Mouse (Mus musculus) erythroblast, embryonic 14.5 days (primary cell): ENCODE data around the gene Cobll1. TPM values are rescaled to one million over a fixed set of nuclear protein-coding genes. Genes with fewer than 3 reads are reported as not detected.

Source experiments
- H3K27me3 ChIP-seq: 2 replicates; pipeline ENCODE4 v1.6.1; 2012; ENCODE audit warnings: inconsistent platforms; ENCODE audit not compliant: control insufficient read depth
- H3K36me3 ChIP-seq: 2 replicates; pipeline ENCODE4 v1.6.1; 2012; ENCODE audit warnings: mild to moderate bottlenecking, inconsistent platforms; ENCODE audit not compliant: control insufficient read depth
- H3K4me1 ChIP-seq: 2 replicates; pipeline ENCODE4 v1.6.1; 2012; ENCODE audit warnings: inconsistent platforms; ENCODE audit not compliant: control insufficient read depth
- H3K4me3 ChIP-seq: replicated peaks from 2 replicates; pipeline ENCODE3; 2012; ENCODE audit warnings: moderate library complexity, mild to moderate bottlenecking, inconsistent platforms
- H3K9me3 ChIP-seq: 2 replicates; pipeline ENCODE4 v1.6.1; 2012; ENCODE audit warnings: low read length, inconsistent platforms, mixed read lengths; ENCODE audit not compliant: control insufficient read depth
- GATA1 ChIP-seq: IDR thresholded peaks from 2 replicates; pipeline ENCODE4 v1.6.1; 2012; ENCODE audit warnings: low read length, inconsistent platforms, mixed read lengths
- TAL1 ChIP-seq: IDR thresholded peaks from 3 replicates; pipeline ENCODE4 v1.6.1; 2012; ENCODE audit warnings: low read length, inconsistent platforms, mixed read lengths
- polyA plus RNA-seq: library from polyadenylated mRNA; stranded (reverse); fragments of >175 nt; gene quantifications from 2 replicates; pipeline ENCODE4 v1.2.3, GENCODE M21; 2012

The Cobll1 gene
- polyA plus RNA-seq, 1 experiment: not detected

DNA sequence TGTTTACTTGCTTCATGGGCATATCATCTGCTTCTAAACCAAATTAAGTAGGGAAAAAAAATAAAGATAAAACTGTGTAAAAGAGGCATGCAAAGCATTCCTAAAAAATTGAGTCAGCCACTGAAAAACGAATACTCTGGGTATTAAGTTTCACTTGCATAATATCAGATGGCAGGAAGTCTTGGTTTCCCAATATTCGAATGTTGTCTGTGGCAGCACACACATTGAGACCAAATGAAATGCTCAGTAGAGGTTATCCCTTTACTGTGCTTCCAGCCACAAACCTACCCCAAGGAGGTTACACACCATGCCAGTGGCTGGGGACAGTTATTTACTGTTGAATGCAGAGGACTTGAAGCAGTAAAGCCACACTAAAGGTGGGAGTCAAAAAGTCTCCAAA, 119.1 kb downstream of the Cobll1 start:
- H3K36me3 ChIP-seq: no peaks in the 10 kb centered on the region
- H3K27me3 ChIP-seq: no peaks in the 10 kb centered on the region
- no peak for TF ChIP-seq TAL1
- TF ChIP-seq GATA1: no peak
- no peak overlapping the region for H3K4me3 ChIP-seq
- H3K9me3 ChIP-seq: no peaks in the 10 kb centered on the region
- H3K4me1 ChIP-seq: no peaks in the 10 kb centered on the region

DNA sequence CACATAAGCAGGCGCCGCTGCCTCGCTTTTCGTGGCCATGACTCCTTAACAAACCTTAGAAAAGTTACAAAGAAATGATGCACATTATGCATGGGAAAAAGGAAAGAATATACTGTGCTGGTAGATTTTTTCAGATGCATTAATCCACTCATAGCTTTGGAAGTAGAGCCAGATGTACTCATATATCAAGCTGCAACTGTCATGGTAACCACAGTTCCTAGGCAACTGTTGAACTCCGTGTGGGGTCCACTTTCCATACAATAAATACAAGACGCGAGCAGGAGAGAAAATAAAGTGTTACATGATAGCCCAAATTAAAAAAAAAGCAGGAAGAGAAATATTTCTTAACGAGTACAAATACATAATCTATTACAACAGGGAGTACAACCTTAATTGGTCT, 119.5 kb downstream of the Cobll1 start:
- Histone ChIP-seq H3K4me3 (no peak overlapping the region), H3K36me3 (no peaks in the 10 kb centered on the region), H3K4me1 (no peaks in the 10 kb centered on the region), H3K9me3 (no peaks in the 10 kb centered on the region), H3K27me3 (no peaks in the 10 kb centered on the region)
- TF ChIP-seq TAL1 (no peak), GATA1 (no peak)

DNA sequence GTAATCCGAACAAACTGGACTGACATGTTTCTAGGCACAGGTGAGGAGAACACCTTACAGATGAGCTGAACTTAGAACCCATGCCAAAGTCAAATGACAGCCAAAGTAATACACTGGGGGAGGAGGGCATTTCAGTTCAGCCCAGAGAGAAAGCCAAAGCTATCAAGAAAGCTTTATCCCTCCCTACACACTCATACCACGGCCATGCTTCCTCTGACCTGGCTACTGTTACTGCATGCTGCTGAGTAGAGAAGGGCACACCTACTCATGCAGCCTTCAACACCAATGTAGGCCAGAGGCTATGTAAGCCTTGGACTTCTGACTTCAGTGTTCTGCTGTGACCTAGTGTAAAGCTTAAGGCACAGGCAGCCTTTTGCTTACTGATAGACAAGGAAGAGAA, 120.1 kb downstream of the Cobll1 start:
- Histone ChIP-seq H3K27me3 (no peaks in the 10 kb centered on the region), H3K9me3 (no peaks in the 10 kb centered on the region), H3K4me3 (no peak overlapping the region), H3K4me1 (no peaks in the 10 kb centered on the region), H3K36me3 (no peaks in the 10 kb centered on the region)
- TF ChIP-seq GATA1: no peak
- no peak for TF ChIP-seq TAL1

DNA sequence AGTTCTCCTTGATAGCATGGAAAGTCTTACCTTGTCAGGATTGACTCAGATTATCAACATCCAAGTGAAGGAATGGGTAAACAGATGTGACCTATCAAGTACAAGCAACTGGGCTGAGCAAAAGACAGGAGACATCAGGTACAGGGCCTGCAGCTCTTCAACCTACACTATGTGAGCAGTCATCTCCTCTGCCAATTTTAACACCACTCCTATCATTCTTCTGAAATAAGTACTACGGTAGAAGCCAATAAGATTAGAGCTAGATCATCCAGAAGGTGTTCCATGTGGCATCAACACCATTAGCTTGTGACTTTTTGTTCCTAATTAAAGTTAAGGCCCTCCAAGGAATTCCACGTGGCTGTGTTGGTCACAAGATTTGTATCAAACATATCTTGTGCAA, 121.3 kb downstream of the Cobll1 start:
- H3K36me3 ChIP-seq: no peaks in the 10 kb centered on the region
- no peaks in the 10 kb centered on the region for H3K4me1 ChIP-seq
- H3K4me3 ChIP-seq: no peak overlapping the region
- H3K27me3 ChIP-seq: no peaks in the 10 kb centered on the region
- TF ChIP-seq TAL1 (no peak), GATA1 (no peak)
- H3K9me3 ChIP-seq: no peaks in the 10 kb centered on the region

DNA sequence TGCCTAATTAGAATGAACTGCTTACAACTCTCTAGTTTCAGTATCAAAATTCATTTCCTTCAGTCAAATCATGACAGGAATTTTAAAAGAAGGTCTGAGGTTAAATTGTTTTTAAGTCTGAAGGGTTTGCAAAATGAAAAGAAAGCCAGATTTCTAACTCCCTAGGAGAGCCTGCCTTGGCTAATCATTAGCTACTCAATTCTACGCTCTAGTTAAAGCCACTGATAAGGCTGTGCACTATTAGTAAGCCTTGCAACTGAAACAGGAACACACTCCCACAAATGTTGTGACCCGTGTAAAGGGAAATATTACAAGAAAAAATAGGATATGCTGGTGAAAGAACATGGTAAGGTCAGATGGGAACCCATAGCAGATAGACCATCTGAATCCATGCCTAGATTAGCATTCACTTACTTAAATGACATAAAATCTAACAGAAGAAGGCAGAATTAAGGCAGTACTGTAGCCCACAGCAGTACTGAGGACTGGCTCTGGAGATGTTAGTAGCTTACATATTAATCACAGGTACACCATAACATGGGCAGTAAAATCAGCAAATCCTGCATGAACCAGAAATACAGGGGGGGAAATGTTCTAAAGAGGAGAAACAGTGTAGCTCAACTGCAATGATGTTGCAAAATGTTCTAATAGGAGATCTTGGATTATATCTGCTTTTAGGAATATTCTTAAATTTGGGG, 122.6 kb downstream of the Cobll1 start:
- no peaks in the 10 kb centered on the region for H3K36me3 ChIP-seq
- no peaks in the 10 kb centered on the region for H3K4me1 ChIP-seq
- H3K9me3 ChIP-seq: no peaks in the 10 kb centered on the region
- H3K4me3 ChIP-seq: no peak overlapping the region
- TF ChIP-seq GATA1: no peak
- no peak for TF ChIP-seq TAL1
- no peaks in the 10 kb centered on the region for H3K27me3 ChIP-seq

DNA sequence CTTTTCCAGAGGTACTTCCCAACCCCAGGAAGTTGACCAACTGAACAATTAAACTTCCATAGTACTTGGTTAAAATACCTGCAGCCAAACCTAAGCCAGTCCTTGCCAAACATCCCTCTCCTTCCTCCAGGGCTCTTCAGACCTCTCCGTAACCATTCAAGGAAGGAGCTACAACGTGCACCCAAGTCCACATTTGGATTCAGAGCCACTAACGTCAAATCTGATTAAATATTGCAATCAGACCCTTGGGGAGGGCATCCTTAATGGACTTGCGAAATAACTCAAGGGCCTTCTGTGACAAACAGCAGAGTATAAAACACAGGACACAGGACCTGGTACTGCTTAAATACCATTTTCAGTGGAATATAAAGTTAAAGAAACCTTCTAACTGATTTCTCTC, 126.0 kb downstream of the Cobll1 start:
- no peaks in the 10 kb centered on the region for H3K27me3 ChIP-seq
- no peaks in the 10 kb centered on the region for H3K4me1 ChIP-seq
- no peak overlapping the region for H3K4me3 ChIP-seq
- no peaks in the 10 kb centered on the region for H3K9me3 ChIP-seq
- no peaks in the 10 kb centered on the region for H3K36me3 ChIP-seq
- no peak for TF ChIP-seq TAL1
- TF ChIP-seq GATA1: no peak

DNA sequence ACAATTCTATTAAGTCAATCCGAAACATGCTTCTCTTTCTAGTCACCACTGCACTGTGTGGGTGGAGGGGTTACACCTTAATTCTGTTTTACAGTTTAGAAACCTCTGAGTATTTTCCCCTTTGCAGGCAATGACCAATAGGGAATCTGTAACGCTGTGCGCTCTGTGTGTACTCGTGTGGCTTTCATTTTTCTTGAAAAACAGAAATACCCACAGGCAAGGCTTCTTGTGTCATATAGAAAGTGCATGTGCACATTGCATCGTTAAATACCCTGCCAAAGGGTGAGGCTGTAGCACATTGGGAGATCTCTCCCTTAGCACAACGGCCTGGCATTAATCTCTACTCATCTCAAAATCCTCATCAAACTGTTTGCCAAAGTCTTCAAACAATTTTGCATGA, 134.6 kb downstream of the Cobll1 start:
- Histone ChIP-seq H3K4me3 (no peak overlapping the region), H3K4me1 (no peaks in the 10 kb centered on the region), H3K27me3 (no peaks in the 10 kb centered on the region), H3K36me3 (no peaks in the 10 kb centered on the region; the same call in 1 of the 2 replicates), H3K9me3 (no peaks in the 10 kb centered on the region)
- TF ChIP-seq GATA1: no peak
- TF ChIP-seq TAL1: no peak

DNA sequence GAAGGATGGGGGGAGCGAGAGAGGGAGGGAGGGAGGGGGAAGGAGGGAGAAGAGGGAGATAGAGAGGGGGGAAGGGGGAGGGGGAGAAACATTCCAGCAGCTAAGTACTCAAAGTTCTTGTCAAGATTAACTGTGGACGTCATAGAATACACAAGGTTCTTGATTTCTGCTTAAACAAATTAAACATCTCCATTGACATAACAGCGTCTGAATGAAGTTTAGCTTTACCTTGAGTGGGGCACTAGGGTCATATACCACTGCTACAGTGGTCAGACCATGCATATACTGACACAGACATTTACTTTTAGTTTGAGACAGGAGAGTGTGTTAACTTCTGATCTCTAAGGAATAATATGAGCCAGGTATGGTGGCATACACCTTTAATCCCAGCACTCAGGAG, 135.4 kb downstream of the Cobll1 start:
- Histone ChIP-seq H3K9me3 (no peaks in the 10 kb centered on the region), H3K36me3 (no peaks in the 10 kb centered on the region; the same call in 1 of the 2 replicates), H3K27me3 (no peaks in the 10 kb centered on the region), H3K4me3 (no peak overlapping the region), H3K4me1 (no peaks in the 10 kb centered on the region)
- TF ChIP-seq TAL1: no peak
- no peak for TF ChIP-seq GATA1

DNA sequence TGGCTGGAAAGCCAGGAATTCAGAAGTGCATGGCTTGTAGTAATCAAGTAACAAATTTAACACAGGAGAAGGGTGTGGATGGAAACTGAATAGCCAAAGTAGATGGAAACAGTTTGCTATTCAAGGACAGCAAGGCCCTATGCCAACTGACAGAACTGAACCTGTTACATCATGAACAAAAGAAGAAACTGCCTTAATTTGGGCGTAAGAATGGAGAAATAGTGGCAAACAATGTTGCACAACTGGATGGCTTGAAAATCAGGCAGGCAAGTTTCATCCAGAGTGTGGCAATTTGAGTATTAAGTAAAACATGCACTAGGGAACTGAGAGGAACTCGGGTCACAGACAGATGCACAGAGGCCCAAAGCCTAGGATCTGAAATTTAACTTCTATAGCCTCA, 137.8 kb downstream of the Cobll1 start:
- Histone ChIP-seq H3K4me3 (no peak overlapping the region), H3K4me1 (no peaks in the 10 kb centered on the region), H3K36me3 (no peaks in the 10 kb centered on the region; the same call in 1 of the 2 replicates), H3K9me3 (no peaks in the 10 kb centered on the region), H3K27me3 (no peaks in the 10 kb centered on the region)
- TF ChIP-seq TAL1 (no peak), GATA1 (no peak)

DNA sequence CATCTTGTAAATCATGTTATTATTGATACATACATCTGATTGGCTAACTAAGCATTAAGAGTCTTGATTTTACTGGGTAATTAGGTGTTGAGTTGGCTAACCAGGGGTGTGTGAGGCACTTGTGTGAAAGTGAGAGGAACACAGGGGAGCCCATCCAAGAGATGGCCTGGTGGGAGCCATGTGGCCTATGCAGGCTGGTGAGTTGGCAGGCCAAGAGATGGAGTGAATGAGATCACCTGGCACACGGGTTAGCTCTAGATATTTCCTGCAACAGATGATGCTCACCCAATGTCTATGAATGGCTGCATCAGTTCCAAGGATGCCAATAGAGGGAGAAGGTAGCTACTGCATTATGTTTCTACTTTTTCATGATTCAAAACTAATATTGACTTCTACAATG, 139.2 kb downstream of the Cobll1 start:
- Histone ChIP-seq H3K27me3 (no peaks in the 10 kb centered on the region), H3K4me3 (no peak overlapping the region), H3K9me3 (no peaks in the 10 kb centered on the region), H3K4me1 (no peaks in the 10 kb centered on the region), H3K36me3 (no peaks in the 10 kb centered on the region; the same call in 1 of the 2 replicates)
- TF ChIP-seq GATA1 (no peak), TAL1 (no peak)
